Mouse (Mus musculus) brain, embryonic 14.5 days (tissue): Measurements from ENCODE around the gene Polr2g. TPM values are rescaled to one million over a fixed set of nuclear protein-coding genes. Genes with fewer than 3 reads are reported as not detected.
"Not testable (repeated sequence)": the region's sequence is repeated elsewhere in the genome, so short reads cannot be mapped to it uniquely, and the experiment has no call there.

Experiments
- DNase-seq: peaks from one replicate; pipeline ENCODE4 v3.0.0-alpha.2; 2011; ENCODE audit warnings: low read depth
- CTCF ChIP-seq: fragments of 200-500 bp; IDR thresholded peaks from 2 replicates; pipeline ENCODE4 v1.5.1; 2012; ENCODE audit warnings: inconsistent platforms, mild to moderate bottlenecking, moderate library complexity, borderline replicate concordance; ENCODE audit not compliant: insufficient read depth, insufficient read length; ENCODE audit errors: extremely low read depth
- POLR2A ChIP-seq: fragments of 200-500 bp; IDR thresholded peaks from 2 replicates; pipeline ENCODE4 v1.6.1; 2012; ENCODE audit warnings: mild to moderate bottlenecking, inconsistent platforms, borderline replicate concordance; ENCODE audit not compliant: poor library complexity, insufficient read depth, insufficient read length, severe bottlenecking; ENCODE audit errors: extremely low read depth
- polyA plus RNA-seq: library from polyadenylated mRNA; depleted of rRNA; stranded (reverse); fragments of >200 nt; gene quantifications from 2 replicates; pipeline ENCODE4 v1.2.3, GENCODE M21; 2012; rRNA removed

The Polr2g gene
- polyA plus RNA-seq, result 112 and 163 TPM in 2 replicates

DNA sequence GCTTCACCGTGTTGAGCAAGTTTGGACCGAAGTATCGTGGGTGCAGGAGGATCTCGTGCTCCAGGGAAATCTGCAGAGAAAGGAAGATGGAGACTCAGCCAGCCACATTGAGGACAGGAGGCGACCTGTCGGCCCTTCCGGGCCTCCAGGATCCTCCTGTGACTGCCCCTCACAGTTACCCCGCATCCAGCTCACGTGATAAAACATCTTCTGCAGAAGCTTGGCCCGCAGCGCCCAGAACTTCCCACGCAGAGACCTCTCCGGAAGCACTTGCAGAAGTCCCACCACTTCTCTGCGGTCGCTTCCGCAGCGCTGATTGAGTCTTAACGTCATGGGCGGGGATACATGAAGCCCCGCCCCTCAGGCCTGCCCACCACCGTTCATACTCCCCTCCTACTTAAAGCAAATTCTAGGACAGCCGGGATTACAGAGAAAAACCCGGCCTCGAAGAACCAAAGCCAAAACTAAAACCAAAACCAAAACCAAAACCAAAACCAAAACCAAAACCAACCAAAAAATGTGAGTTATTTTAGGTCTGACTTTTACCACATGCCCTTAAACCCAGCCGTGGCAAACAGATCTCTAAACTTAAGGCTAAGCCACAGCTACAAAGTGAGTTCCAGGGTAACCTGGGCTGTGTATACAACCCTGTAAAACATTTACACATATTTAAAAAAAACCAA is at the start of gene Polr2g:
Gene Polr2g, minus strand, starts transcription at position 314 of the 683 bp plus-strand sequence.
- DNase-seq, result peak; percentile 97
- no peak for TF ChIP-seq CTCF
- peak; percentile 30; the same call in 1 of the 2 replicates for TF ChIP-seq POLR2A

- peak; percentile 85 for DNase-seq
- TF ChIP-seq CTCF, result peak; percentile 72; the same call in 1 of the 2 replicates
- no peak for TF ChIP-seq POLR2A
Measured at GRCm38 (mm10) chr19:8844371-8845129, 46.2 kb upstream of the Polr2g start.

DNA sequence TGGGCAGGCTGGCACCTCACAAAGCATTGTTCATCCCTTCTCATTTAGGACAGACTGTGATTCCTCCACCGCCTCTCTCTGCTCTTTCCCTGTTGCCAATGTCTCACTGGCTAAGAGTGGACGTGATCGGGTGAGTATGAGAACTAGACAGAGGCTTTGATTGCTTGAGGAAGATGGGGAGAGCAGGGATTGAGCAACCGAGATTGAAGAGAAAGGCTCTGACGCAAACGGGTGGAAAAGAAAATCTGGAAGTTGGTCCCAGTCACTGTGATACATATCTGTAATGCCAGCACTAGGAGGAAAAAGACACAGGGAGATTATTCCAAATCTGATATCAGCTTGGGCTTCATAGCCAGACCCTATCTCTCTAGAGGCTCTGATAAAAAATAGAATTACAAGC is 44.6 kb upstream of the Polr2g start:
- TF ChIP-seq CTCF (no peak), POLR2A (no peak)
- DNase-seq, result no peak

- DNase-seq, result no peak
- no peak for TF ChIP-seq CTCF
- no peak for TF ChIP-seq POLR2A
Measured at GRCm38 (mm10) chr19:8841012-8841411, 42.6 kb upstream of the Polr2g start.

- TF ChIP-seq CTCF, result no peak
- DNase-seq, result peak; percentile 82
Measured at GRCm38 (mm10) chr19:8839908-8840791, 41.8 kb upstream of the Polr2g start.

GRCm38 (mm10) chr19:8839103-8839907 is 40.9 kb upstream of the Polr2g start, which contains the start of gene Gng3:
Gng3 (minus strand) TSS chr19:8839194.
- peak; percentile 98 for DNase-seq
- TF ChIP-seq CTCF, result no peak
- TF ChIP-seq POLR2A, result peak; percentile 34; the same call in 1 of the 2 replicates

DNA sequence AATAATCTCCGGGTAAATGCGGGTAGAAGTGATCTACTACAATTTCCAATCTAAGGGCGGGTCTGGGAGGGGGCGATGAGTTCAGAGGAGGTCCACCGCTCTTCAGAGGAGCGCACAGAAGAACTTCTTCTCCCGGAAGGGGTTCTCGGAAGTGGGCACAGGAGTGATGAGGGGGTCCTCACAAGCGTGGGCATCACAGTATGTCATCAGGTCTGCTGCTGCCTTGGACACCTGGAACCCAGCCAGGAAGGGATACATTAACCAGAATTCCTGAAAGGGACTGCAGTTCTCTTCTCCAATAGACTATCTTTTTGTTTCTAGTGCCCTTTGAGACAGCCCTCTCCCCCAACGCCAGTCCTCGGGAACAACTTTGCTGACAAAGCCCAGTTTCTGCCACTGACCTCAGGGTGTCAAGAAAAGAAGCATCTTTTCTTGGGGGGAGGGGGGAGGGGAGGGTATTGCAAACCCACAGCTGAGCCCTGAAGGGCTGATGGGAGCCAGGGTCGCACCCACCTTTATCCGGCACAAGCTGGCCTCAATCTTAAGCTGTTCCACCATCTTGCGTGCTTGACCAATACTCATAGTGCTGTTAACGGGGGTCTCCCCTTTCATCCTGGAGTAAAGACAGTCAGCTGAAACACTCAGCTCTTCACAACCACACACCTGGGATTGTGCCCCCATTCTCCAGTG is 39.8 kb upstream of the Polr2g start:
- TF ChIP-seq POLR2A, result no peak
- TF ChIP-seq CTCF, result no peak
- DNase-seq, result peak; percentile 65

- peak; percentile 94 for DNase-seq
- peak; percentile 53; the same call in 1 of the 2 replicates for TF ChIP-seq POLR2A
- TF ChIP-seq CTCF, result peak; percentile 59
Measured at GRCm38 (mm10) chr19:8837251-8837791, 38.9 kb upstream of the Polr2g start, which contains the start of gene Bscl2. Bscl2 (plus strand) TSS chr19:8837467.

DNA sequence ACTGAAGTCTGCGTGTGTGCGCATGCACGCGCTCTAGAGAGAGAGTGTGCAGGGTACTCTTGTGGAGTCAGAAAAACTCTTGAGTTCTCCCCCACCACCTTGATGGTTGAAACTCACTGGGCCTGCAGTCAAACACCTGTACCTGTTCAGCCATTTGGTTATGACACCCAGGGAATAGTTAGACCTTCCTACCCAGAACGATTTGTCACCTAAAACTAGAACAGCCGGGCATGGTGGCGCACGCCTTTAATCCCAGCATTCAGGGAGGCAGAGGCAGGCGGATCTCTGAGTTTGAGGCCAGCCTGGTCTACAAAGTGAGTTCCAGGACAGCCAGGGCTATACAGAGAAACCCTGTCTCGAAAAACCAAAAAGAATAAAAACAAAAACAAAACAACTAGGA is 38.0 kb upstream of the Polr2g start:
- not testable (repeated sequence) for DNase-seq

DNA sequence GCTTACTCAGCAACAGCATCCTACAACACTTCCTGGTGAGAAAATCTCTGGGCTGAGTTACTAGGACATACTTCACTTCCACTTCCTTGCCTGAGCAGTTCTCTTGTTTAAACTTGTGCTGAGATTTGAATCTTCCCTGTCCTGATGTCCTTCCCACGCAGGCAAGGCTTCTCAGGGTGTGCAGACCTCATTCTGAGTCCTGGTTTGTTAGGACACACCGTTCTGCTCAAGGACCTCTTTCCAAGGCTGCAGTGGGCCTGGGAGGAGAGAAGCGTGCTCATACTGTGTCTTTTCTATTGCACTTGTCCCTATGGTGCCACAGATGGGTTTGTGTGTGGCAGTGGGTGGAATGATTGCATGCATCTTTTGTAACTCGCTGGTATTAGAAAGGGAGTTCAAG is 34.6 kb upstream of the Polr2g start:
- TF ChIP-seq CTCF (no peak), POLR2A (no peak)
- no peak for DNase-seq

GRCm38 (mm10) chr19:8831262-8831661 is 32.9 kb upstream of the Polr2g start:
- no peak for DNase-seq
- TF ChIP-seq CTCF (peak; percentile 6; the same call in 1 of the 2 replicates), POLR2A (no peak)
